Mouse (Mus musculus) layer of hippocampus, adult 8-10 months (tissue): ENCODE results near the gene Pla2g4a. TPM values are rescaled to one million over a fixed set of nuclear protein-coding genes. Genes with fewer than 3 reads are reported as not detected.
A peak's percentile ranks its signal among the peaks of the same experiment; 100 is the strongest.
"Not testable (repeated sequence)": the region's sequence is repeated elsewhere in the genome, so short reads cannot be mapped to it uniquely, and the experiment has no call there.

Experiments
- DNase-seq, 2 experiments: peaks; one replicate each; pipeline ENCODE4 v3.0.0; 2022; ENCODE audit warnings: low spot score in 2 of 2
- total RNA-seq, 4 experiments: library from RNA; stranded (reverse); gene quantifications; 2 replicates each; pipeline ENCODE4 v1.2.4; 2022

The Pla2g4a gene
- total RNA-seq, 4 experiments from 2014 or later: 2.7 to 5.2 (median 3.9) TPM

DNA sequence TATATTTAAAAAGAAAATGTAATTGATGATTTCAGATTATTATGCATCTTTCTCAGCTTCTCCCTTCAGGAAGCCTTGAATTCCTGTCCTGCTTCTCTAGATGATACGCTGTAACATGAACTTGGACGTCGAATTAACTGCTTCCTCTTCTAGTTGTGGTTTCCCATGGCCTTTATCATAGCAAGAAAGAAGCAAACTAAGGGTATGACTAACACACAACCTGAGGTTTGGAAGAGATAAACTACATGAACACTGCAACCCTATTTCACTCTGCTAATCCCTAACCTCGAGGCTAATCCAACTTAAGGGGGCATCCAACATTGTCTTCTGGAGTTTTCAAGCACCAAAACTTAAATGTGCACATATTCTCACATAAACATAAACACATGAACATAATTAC is 23.3 kb downstream of the Pla2g4a start:
- no peak for DNase-seq

DNA sequence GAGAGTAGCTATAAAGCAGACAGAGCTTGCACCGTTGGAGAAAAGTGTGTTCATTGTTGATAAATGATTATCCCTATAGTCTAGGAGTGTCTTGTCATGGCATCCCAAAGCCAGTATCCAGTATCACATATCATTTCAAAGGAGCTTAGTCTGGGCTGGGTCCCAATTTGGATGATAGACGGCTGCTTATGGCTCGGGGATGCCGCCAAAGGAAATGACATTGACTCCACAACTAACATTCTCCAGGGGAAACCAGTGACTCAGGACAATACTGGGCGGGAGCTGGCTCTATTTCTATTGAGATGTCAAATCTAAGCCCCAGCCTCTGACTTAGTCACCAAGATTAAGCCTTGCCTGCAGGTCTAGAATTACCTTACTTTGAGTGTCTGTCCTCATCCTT is 31.9 kb downstream of the Pla2g4a start:
- DNase-seq: no peak

- not testable (repeated sequence) for DNase-seq
Measured at GRCm38 (mm10) chr1:149923737-149924136, 37.4 kb downstream of the Pla2g4a start.

DNA sequence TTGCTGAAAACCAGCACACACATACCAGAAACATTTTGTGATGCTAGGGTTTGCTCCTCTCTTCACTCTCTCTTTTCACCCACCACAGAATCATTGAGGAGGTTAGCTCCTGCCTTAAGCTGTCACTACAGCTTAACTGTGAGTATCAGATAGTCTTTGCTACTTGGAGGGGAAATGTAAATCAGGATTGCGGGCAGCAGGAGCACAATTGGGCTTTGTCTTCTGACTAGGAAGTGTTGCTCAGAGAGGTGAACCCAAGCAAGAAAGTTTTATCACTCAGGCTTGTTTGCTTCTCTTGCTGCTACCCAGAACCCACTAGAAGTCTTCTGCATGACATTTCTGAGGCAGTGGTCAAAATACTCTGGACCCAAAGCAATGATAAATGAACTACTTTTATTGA is 38.9 kb downstream of the Pla2g4a start:
- no peak for DNase-seq

GRCm38 (mm10) chr1:149921325-149921724 is 39.8 kb downstream of the Pla2g4a start:
- DNase-seq: no peak

DNA sequence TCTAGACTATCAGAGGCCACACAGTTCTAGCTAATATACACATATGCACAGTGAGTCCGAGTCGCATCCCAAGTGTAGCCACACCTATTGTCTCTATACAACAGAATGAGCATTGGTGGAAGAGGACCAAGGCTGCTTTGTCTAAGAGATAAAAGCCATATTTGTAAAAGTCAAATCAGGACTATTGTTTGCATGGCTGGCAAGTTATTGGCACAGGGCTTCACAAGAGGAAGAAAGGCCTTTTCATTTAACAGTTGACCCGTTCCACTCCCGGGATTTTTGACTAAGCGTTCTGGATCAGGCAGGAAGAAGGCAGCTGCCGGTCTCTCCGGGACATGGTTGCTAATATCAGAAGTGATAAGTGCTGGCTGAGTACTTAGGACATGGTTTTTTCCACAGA is 41.8 kb downstream of the Pla2g4a start:
- no peak for DNase-seq

DNA sequence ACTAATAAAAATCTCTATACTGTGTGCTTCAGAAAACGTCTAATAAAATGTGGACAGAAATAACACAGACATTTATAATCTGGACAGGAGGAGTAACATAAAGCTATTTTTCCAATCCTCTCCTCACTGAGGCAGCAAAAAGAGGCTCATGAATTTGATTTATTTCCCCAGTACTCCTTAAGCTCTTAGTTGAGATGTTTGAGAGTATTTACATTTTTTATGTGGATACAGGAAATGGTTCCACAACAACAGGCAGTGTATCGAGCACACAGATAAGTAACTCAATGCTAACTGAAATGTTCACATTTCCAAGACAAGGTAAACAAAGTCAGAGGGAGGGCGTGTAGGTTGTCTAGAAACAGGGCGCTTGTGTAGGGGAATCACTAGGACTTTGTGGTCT is 48.1 kb downstream of the Pla2g4a start:
- DNase-seq: no peak

DNA sequence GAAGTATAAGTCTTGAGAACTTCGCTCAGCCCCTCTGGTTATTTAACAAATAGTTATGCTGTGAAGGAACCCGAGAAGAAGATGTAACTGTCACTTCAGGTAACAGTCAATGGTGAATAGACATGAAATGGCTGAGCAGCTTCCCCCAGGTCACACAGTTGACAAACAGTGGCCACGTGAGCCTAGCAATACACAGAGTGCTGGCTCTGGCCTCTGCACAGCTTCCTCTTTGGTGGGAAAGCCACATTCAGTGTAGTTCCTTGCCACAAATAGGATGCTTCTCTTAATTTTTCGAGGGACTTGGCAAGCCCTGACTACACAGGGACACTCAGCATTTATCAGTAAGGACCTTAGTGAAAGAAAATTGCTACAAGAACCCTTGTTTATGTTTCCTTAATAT is 50.0 kb downstream of the Pla2g4a start:
- no peak for DNase-seq

- no peak for DNase-seq
Measured at GRCm38 (mm10) chr1:149898001-149898625, 63.0 kb downstream of the Pla2g4a start.

- no peak for DNase-seq
Measured at GRCm38 (mm10) chr1:149896590-149896989, 64.5 kb downstream of the Pla2g4a start.

GRCm38 (mm10) chr1:149894940-149895339 is 66.2 kb downstream of the Pla2g4a start:
- no peak for DNase-seq

DNA sequence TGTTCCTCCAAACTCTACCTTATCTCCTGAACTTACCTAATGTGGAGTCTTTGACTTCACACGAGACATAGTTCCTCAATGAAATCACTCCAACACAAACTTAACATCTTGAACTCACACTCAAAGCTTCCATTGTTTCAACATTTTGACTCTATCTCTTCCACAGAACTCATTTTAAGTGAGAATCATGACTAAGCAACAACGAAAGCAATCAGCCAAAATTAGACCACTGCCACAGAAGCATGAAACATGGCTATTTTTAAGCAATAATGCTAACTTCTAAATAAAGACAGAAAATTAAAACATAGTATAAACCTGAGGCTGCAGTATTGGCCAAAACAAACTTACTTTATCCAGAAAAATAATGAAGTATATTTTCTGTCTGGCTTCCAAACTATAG is 67.2 kb downstream of the Pla2g4a start:
- no peak for DNase-seq

DNA sequence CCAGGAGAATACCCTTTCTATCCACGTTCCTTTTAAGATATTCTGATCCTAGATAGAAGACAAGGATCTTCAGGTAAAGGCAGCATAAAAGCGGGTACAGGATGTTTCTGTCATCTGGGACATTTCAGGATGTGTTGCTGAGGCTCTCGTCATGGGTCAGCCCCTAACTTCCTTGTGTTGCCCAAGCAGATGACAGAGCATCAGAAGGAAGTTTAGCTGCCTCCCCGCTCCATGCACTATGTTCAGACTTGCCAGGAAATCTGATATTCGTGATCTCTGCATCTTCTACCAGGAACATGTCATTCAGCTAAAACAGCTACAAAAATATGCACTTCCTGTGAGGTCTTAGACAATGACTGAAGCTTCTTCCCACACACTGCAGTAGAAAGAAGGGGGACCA is 70.0 kb downstream of the Pla2g4a start:
- no peak for DNase-seq

DNA sequence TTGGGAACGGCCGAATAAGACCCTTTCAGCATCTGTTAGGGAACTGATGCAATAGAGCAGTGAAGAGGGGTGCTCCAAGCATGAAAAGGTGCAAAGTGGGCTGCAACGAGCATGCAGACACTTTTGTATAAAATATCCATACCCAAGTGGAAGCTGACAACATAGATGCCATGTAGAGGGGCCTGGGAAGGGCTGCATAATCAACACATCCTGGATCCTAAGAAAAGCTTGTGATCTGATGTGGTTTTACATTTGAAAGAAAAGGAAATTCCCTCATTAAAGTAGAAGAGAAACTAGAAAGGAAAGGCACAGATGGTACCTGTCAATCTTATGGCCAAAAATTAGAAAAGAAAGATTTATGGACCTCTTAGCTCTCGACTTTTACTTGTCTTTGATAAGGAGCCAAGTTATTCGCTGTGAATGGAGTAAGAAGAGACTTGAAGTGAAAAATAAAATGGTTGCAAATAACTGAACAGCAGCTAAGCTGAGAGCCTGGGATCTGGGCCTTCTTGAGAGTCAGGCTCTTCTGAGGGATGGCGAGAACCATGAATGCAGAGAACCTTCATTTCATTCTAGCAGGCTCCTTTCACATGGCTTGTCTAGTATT is 78.6 kb downstream of the Pla2g4a start:
- no peak for DNase-seq

- DNase-seq: no peak
Measured at GRCm38 (mm10) chr1:149878175-149878574, 82.9 kb downstream of the Pla2g4a start.

DNA sequence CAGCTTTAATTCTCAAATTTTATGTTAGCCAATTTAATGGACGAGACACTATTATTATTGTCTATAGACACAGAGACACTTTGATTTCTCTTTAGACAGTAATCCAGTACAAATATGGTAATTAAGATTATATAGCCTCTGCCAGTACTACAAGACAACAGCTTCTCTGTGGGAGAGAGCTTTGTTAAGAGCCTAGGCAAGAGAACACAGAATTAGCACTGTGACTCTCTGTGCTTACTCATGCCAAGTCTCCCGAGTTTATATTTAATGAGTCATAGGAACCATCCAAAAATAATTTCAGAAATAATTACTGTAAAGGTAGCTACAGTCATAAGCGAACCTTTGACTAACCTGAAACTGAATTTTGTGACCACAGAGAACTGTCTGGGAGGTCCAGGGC is 84.6 kb downstream of the Pla2g4a start:
- no peak for DNase-seq

DNA sequence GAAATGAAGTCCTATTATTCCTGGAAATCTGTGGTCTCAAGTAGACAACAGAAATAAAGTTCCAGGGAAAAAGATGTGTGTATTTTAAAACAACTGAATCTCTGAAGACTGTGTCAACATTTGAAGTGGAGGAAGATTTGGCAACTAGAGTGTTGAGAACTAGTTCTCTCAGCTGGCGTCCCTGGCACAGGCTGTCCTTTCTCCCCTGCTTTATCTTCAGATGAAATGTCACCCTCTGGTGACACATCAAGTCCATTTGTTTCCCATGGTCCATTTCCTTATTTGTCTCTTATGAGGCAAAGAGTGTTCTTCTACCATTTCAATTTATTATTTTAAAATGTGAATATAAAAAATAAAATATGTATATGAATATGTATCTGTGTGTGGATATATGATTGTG is 89.5 kb downstream of the Pla2g4a start:
- DNase-seq: no peak

GRCm38 (mm10) chr1:149867323-149867722 is 93.8 kb downstream of the Pla2g4a start:
- DNase-seq: peak; percentile 34 to 48

GRCm38 (mm10) chr1:149866202-149866601 is 94.9 kb downstream of the Pla2g4a start:
- peak; percentile 31 to 48 for DNase-seq

DNA sequence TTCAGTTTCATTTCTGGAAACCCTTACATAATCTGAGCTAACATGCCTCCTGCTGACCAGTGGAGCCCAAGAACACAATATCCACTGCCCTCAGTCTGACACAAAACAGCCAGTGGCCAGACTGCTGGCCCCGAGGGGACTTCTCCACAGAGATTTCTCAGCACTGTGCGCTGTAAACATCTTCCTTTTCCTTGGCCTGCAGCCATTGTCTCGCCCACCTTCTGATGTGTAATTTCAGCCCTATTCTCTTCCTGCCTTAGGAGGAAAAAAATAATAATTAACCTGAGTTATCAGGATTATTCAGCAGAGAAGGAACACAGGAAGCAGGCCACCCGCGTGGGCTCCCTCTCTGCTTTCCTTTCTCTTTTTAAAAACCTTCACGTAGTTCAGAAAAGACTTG is 98.3 kb downstream of the Pla2g4a start:
- DNase-seq: peak; percentile 27 to 28

- DNase-seq: no peak
Measured at GRCm38 (mm10) chr1:149862181-149862580, 98.9 kb downstream of the Pla2g4a start.

DNA sequence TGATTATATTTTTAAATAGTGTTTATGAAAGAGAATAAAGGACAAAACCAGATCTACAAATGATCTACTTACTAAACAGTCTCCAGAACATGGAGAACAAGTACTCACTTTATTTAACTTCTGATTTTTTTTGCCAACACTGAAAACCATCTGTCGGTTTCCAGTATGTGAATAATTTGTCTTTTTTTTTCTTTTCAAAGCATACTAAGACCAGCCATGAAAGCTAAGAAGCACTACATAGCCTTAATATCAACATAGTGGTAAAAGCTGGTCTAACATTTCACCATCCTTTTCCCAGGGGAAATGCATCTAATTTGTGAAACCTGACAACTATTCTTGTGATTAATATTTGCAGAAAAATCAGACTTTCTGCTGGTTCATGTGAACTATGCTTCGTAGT is 99.5 kb downstream of the Pla2g4a start:
- DNase-seq: no peak

- DNase-seq: no peak
Measured at GRCm38 (mm10) chr1:149858734-149859133, 102.4 kb downstream of the Pla2g4a start.
